ENCODE assay signal across 17 mouse cellular contexts in the genomic region with DNA sequence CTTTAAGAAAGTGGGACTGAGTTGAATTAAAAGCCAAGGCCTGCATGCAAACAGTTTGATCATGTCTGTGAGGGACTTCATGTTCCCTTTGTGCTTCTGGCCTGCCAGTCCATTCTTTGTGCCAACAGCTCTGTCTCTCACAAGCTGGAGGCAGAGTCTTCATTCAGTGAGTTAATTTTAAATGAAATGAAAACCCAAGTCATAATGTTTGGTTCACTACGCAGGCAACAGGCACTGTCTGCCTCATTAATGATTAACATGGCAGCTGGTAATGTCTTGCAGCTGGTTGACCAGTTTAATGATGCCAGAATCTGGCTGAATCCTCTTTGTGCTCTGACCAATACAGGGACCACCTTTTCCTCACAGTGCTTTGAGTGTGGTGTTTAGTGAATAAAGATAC.
DNase-seq lines count a peak whose midpoint lies in the region; ATAC-seq and TF ChIP-seq lines count a peak whose summit lies in the region.
"Had no signal": no experiment of that assay in that cellular context is flagged by ENCODE, and none has a peak within 500 bp of the region (broad histone marks: within the 10 kb centered on the region; RNA-seq: fewer than 3 reads in every experiment).

No protein-coding gene starts in this region.

- intact Hi-C loops in gastrocnemius, postnatal 36 days (cut with DNase I), result no loop called here

- 15% methylated on average over 1 of the region's 1 CpGs for WGBS in forebrain, embryonic 16.5 days

- no peaks in the 10 kb centered on the region for H3K27me3 ChIP-seq in forebrain, embryonic 16.5 days (replicated peaks; ENCODE audit: control insufficient read depth, insufficient read depth, low read length)
- H3K27me3 ChIP-seq: heart, embryonic 15.5 days; hindbrain, embryonic 13.5 days; limb, embryonic 12.5 days; midbrain, embryonic 12.5 days had no signal

- no peak overlapping the region for H3K4me2 ChIP-seq in forebrain, embryonic 16.5 days (ENCODE audit: low read length)
- H3K4me2 ChIP-seq: heart, embryonic 15.5 days; hindbrain, embryonic 13.5 days; limb, embryonic 12.5 days; midbrain, embryonic 12.5 days had no signal

- H3K36me3 ChIP-seq in forebrain, embryonic 16.5 days (ENCODE audit: control insufficient read depth, insufficient read depth), result no peaks in the 10 kb centered on the region
- H3K36me3 ChIP-seq: embryonic facial prominence, embryonic 10.5 days; heart, embryonic 15.5 days; hindbrain, embryonic 13.5 days; limb, embryonic 12.5 days; midbrain, embryonic 12.5 days had no signal

- no peak overlapping the region for H3K9ac ChIP-seq in forebrain, embryonic 16.5 days (replicated peaks; ENCODE audit: low read depth, low read length)
- H3K9ac ChIP-seq: heart, embryonic 15.5 days; hindbrain, embryonic 13.5 days; limb, embryonic 12.5 days; liver, postnatal 0 days; midbrain, embryonic 12.5 days had no signal

- DNase-seq in layer of hippocampus, adult 2 months (ENCODE audit: low spot score in 2 of 2), result peak; percentile 21
- DNase-seq in layer of hippocampus, adult 9-10 months (ENCODE audit: low spot score), result no peak
- peak; percentile 64 to 81 for DNase-seq in kidney, adult 8-10 months
- DNase-seq in kidney, postnatal 4 days, result peak; percentile 9 to 31
- no peak for DNase-seq in adrenal gland, postnatal 4 days (ENCODE audit: low spot score in 2 of 2)
- no peak for DNase-seq in right cerebral cortex, postnatal 4 days
- DNase-seq in gastrocnemius, postnatal 36 days, result no peak
- DNase-seq: cerebellum, adult 9-11 months; gastrocnemius, postnatal 25 days; liver, postnatal 0 days; lung, postnatal 4 days had no signal

- H3K27ac ChIP-seq in layer of hippocampus, adult 2 months, result peak overlapping the region; percentile 77; the same call in 1 of the 2 replicates
- H3K27ac ChIP-seq in forebrain, embryonic 16.5 days (ENCODE audit: low read length), result no peak overlapping the region; the same call in 1 of the 2 replicates
- H3K27ac ChIP-seq: embryonic facial prominence, embryonic 10.5 days; heart, embryonic 15.5 days; hindbrain, embryonic 13.5 days; limb, embryonic 12.5 days; midbrain, embryonic 12.5 days had no signal

- H3K4me1 ChIP-seq in forebrain, embryonic 16.5 days (replicated peaks; ENCODE audit: control insufficient read depth, insufficient read depth, low read length), result peaks cover 30% of the 10 kb centered on the region
- H3K4me1 ChIP-seq: heart, embryonic 15.5 days; hindbrain, embryonic 13.5 days had no signal

- H3K9me3 ChIP-seq in forebrain, embryonic 16.5 days (ENCODE audit: control insufficient read depth, low read length), result no peaks in the 10 kb centered on the region
- H3K9me3 ChIP-seq: embryonic facial prominence, embryonic 10.5 days; heart, embryonic 15.5 days; hindbrain, embryonic 13.5 days; limb, embryonic 12.5 days; midbrain, embryonic 12.5 days had no signal

- no peak overlapping the region for H3K4me3 ChIP-seq in layer of hippocampus, adult 2 months
- no peak overlapping the region for H3K4me3 ChIP-seq in forebrain, embryonic 16.5 days (replicated peaks; ENCODE audit: low read length)
- H3K4me3 ChIP-seq: embryonic facial prominence, embryonic 10.5 days; heart, embryonic 15.5 days; hindbrain, embryonic 13.5 days; limb, embryonic 12.5 days; midbrain, embryonic 12.5 days had no signal

- ATAC-seq in forebrain, embryonic 16.5 days, result peak; percentile 35; the same call in 1 of the 2 replicates
- ATAC-seq: liver, postnatal 0 days had no signal

- no peak for TF ChIP-seq CTCF in layer of hippocampus, adult 2 months (conservative IDR thresholded peaks at IDR 0.05)

Comparison
In these comparisons a context has a peak if more than half of its experiments do, and no peak if none do; other contexts are left out.
1. DNase-seq: peak in layer of hippocampus, adult 2 months (2 of 2), kidney, adult 8-10 months (2 of 2) and kidney, postnatal 4 days (2 of 2); none in layer of hippocampus, adult 9-10 months (single experiment), adrenal gland, postnatal 4 days (0 of 2), right cerebral cortex, postnatal 4 days (single experiment) and gastrocnemius, postnatal 36 days (0 of 2).